Mouse (Mus musculus): Measurements from ENCODE around the gene Commd3.

Gene Commd3

DNA sequence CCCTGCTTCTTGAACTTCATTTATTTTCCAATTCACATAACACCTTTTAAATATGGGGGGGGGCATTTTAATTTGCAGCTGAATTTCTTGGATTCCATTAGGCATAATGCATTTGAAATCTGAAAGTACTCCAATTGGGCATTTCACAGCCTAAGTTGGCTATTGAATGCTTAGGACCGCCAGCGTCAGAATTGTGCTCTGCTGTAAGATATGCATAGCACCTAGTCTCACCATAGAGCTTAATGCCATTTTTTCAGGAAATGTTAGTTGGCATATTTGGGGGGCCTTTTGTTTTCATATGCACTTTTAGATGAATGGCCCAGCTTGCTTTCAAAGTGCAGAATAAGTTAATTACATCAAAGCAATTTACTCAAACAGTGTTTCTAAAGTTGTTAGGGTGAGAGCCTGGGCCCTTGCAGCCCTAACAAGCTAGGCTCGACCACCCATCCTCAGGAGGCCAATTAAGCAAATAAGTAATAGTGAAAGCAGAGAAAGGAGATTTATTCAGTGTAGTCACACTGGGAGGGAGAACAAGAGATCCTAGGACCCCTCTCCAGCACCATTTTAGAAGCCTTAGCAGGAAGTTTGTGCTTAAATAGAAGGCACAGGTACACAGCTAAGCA is 50.1 kb downstream of the Commd3 start:
- DNase-seq (ENCODE audit: low spot score in 2 of 2), result no peak

- no peak for DNase-seq (ENCODE audit: low spot score in 2 of 2)
These were observed 52.3 kb downstream of the Commd3 start for GRCm38 (mm10) chr2:18724462-18724861.
